Mouse (Mus musculus) hematopoietic stem cell, adult 5-6 weeks (primary cell): ENCODE data around the gene Smurf1. TPM values are rescaled to one million over a fixed set of nuclear protein-coding genes. Genes with fewer than 3 reads are reported as not detected.
A peak's percentile ranks its signal among the peaks of the same experiment; 100 is the strongest.

Source experiments
- ATAC-seq, 2 experiments: fragments of 125-278 bp in 1 of 2; replicated peaks in 1 of 2; 2 replicates each; pipeline ENCODE4 v1.8.0; 2016 to 2017; ENCODE audit warnings: inconsistent platforms in 2 of 2, mild to moderate bottlenecking in 2 of 2, moderate number of reproducible peaks in 2 of 2, low read depth in 1 of 2, moderate TSS enrichment in 1 of 2; ENCODE audit not compliant: low FRiP score in 2 of 2, poor library complexity in 2 of 2, severe bottlenecking in 2 of 2, insufficient read depth in 1 of 2, low TSS enrichment in 1 of 2
- total RNA-seq: library from RNA; stranded (forward); fragments of 172-1452, 232-1000 nt; gene quantifications from 2 replicates; pipeline ENCODE4 v1.2.3, GENCODE M21; 2017

Gene Smurf1
- total RNA-seq, 1 experiment from 2014 or later: 10.4 TPM

GRCm38 (mm10) chr5:144901035-144901434, 64.6 kb downstream of the Smurf1 start:
- no peak for ATAC-seq

DNA sequence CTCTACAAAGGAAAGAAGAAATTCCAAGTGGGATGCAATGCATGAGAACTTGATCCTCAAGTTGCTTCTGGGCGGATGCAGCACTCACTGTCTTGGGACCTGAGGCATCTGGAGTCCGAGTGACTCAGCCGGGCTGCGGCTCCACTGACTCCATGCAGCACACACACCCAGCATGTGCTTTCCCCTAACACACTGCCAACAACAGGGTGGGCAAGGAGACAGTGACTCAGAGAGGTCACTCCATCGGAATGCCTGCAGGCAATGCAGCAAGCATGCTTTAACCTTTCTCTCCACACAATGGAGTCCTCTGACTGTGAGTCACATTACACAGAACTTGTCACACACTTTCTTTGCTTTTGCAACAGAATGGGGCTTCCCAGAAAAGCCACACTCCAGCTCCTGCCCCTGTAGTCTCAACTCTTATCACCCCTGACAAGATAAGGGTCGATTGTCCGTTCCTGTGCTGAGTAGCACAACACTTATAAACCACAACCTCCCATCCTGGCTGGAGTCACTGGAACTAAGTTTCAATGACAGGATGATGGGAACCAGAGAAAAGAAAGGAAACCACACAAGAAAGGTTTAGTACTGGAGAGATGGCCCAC, 67.1 kb downstream of the Smurf1 start:
- ATAC-seq: no peak

DNA sequence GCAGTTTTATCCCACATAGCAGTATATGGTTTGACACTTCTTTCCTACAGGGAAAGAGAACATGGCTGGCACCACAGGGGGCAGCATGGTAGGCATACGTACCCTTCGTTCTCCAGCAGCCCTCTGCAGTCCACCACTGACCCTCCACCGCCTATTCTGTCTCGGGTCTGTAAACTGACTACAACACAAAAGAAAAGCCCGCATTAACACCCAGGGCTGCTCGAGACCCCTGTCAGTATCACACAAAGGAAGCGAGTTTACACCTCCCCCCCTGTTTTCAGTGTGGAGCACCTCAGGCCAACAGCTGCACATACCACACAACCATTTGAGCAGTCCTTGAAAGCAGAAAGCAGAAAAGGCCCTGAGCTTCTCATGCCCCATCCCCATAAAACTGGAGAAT, 67.8 kb downstream of the Smurf1 start:
- ATAC-seq: no peak

DNA sequence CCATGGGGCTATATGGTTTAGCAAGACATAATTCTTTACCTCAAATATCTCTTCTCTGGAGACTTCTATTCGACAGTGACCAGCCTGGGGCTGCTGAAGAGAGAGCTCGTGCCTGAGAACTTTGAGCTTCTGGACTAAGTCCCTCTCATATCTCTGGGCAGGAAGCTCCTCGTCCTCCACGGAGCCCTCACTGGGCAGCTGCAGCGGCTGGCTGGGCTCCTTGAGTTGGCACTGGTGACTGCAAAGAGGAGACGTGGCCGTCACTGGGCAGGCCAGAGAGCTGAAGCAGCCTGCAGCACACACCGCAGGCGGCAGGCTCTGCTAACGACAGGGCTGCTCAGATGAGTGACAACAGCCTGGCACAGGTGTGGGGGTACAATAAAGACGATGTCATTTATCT, 74.4 kb downstream of the Smurf1 start:
- no peak for ATAC-seq

- no peak for ATAC-seq
These were observed 79.5 kb downstream of the Smurf1 start for GRCm38 (mm10) chr5:144885968-144886650.

GRCm38 (mm10) chr5:144884629-144885217, 80.9 kb downstream of the Smurf1 start:
- ATAC-seq: peak in 1 of 2 experiments; percentile 27; a peak in 1 of 4 replicates

DNA sequence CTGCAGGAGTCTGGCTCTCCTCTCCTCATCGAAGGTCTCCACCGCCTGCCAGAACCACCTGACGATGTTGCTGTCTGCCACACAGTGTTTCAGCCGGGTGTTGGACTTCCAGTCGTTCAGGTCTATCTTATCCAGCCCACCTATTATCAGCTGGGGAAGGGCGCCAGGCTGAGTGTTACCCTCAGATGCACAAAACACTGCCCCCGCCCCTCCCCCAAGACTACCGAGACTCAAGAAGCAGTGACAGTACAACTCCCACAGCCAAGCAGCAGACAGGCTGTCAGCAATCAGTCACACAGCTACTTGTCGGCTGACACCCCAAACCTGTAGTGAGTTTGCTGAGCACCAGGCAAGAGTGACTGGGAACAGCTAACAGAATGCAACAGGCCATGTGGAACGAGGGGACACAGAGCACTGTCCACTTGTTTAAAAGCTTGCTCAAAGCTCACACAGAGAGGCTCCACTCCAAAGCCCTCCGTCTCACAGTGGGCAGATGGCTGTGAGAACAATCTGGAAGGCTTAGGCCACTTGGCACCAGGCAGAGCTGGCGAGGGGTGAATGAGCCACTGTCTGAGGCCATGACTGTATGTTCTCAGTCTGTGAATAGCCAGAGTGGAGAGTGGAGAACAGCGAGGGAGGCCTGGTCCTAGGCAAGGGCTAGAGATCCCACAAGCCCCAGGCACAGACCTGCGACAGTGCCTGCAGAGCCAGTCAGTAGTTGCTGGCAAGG, 83.8 kb downstream of the Smurf1 start:
- ATAC-seq: no peak

- no peak for ATAC-seq
These were observed 88.6 kb downstream of the Smurf1 start for GRCm38 (mm10) chr5:144877021-144877420.

- peak; percentile 74 to 76; a peak in 3 of 4 replicates for ATAC-seq
These were observed 89.8 kb downstream of the Smurf1 start for GRCm38 (mm10) chr5:144875892-144876291.

- no peak for ATAC-seq
These were observed 90.4 kb downstream of the Smurf1 start for GRCm38 (mm10) chr5:144875227-144875626.

GRCm38 (mm10) chr5:144872867-144873266, 92.8 kb downstream of the Smurf1 start:
- ATAC-seq: no peak

GRCm38 (mm10) chr5:144872326-144872725, 93.3 kb downstream of the Smurf1 start:
- no peak for ATAC-seq

- no peak for ATAC-seq
These were observed 93.9 kb downstream of the Smurf1 start for GRCm38 (mm10) chr5:144871775-144872174.

DNA sequence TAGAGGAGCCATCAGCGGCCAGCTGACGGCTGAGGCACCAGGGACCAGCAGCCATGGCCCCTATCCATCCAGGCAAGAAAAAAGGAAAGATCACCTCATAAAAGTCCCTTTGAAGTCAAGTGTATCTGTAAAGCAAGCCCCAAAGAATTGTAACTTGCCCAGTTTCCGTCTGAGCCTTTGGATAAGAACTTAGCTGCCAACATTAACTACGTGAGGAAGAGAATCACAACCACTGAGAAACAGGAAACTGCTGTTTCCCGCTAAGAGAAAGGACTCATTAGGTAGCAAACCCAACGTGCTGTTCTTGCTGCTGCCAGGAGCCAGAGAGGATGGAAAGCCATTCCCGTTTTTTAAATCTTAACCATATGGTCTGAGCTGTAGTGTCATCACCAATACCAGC, 94.9 kb downstream of the Smurf1 start:
- peak; percentile 73 to 80 for ATAC-seq

DNA sequence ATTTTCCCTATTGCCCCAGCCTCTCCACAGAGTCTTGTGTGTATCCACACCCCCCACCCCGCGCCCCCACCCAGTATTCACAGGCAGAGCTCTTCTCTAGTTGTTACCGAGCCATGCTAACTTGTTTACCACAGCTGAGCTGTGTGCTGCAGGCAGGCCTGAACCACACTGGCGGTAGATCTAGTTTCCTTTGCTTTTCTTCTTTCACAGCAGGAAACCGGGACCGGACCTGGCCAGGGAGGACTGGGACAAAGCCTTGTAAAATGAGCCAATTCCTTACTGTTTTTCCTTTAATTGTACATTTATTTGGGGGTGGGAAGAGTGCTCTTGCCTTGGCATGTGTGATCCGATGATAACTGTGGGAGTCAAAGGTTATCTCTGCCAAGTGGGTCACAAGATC, 96.2 kb downstream of the Smurf1 start:
- ATAC-seq: no peak

DNA sequence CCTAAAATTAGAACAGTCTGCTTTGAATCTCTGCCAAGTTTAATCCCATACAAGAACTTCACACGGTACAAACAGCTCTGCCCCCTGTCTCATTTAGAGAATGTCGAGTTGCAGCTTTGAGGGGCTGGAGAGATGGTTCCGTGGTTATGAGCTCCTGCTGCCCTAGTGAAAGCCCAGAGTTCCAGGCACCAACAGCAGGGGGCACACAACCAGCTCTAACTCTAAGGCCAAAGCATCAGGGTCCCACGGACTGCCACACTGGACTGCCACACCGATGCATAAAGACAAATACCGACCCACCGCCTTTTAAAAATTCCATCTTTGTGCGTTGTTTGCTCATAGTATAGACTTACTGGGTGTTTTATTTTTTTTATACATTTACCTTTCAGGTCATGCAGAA, 98.7 kb downstream of the Smurf1 start:
- 0 out of 4 replicates have a peak, but pooled peaks of 1 of the 2 experiments have one; percentile 31 for ATAC-seq

GRCm38 (mm10) chr5:144860913-144861312, 104.7 kb downstream of the Smurf1 start:
- ATAC-seq: no peak

GRCm38 (mm10) chr5:144859284-144859683, 106.4 kb downstream of the Smurf1 start:
- no peak for ATAC-seq
